Mouse (Mus musculus) limb, embryonic 14.5 days (tissue): Measurements from ENCODE around the gene Slc1a2. TPM values are rescaled to one million over a fixed set of nuclear protein-coding genes. Genes with fewer than 3 reads are reported as not detected.
A peak's percentile ranks its signal among the peaks of the same experiment; 100 is the strongest.

Source experiments
- ATAC-seq: fragments of 200-750 bp; cut with Nextera tagmentation; 2 replicates; pipeline ENCODE4 v1.8.0; 2017; ENCODE audit warnings: low read depth, moderate number of reproducible peaks, moderate TSS enrichment; ENCODE audit not compliant: low FRiP score
- DNase-seq: peaks from one replicate; pipeline ENCODE4 v3.0.0-alpha.2; 2015; ENCODE audit warnings: low spot score
- H3K27ac ChIP-seq: fragments of 300-500 bp; sonication (generic); replicated peaks from 2 replicates; pipeline ENCODE4 v1.5.1; 2014; ENCODE audit warnings: low read depth, mild to moderate bottlenecking, low read length, moderate library complexity, mixed read lengths
- H3K27me3 ChIP-seq: fragments of 300-500 bp; sonication (generic); 2 replicates; pipeline ENCODE4 v1.6.1; 2014; ENCODE audit warnings: low read length, mixed read lengths; ENCODE audit not compliant: control insufficient read depth, insufficient read depth
- H3K36me3 ChIP-seq: fragments of 300-500 bp; sonication (generic); 2 replicates; pipeline ENCODE4 v1.6.1; 2014; ENCODE audit warnings: mild to moderate bottlenecking, low read length, moderate library complexity, mixed read lengths; ENCODE audit not compliant: control insufficient read depth, insufficient read depth
- H3K4me1 ChIP-seq: fragments of 300-500 bp; sonication (generic); 2 replicates; pipeline ENCODE4 v1.6.1; 2014; ENCODE audit warnings: antibody characterized with exemption, low read length, mixed read lengths; ENCODE audit not compliant: control insufficient read depth, insufficient read depth
- H3K4me2 ChIP-seq: fragments of 300-500 bp; sonication (generic); replicated peaks from 2 replicates; pipeline ENCODE4 v1.6.1; 2014; ENCODE audit warnings: low read depth, mild to moderate bottlenecking, low read length, moderate library complexity; ENCODE audit not compliant: severe bottlenecking
- H3K4me3 ChIP-seq: fragments of 300-500 bp; sonication (generic); replicated peaks from 2 replicates; pipeline ENCODE4 v1.5.1; 2014; ENCODE audit warnings: low read length
- H3K9ac ChIP-seq: fragments of 300-500 bp; sonication (generic); 2 replicates; pipeline ENCODE4 v1.6.1; 2014; ENCODE audit warnings: mild to moderate bottlenecking, low read depth, low read length, moderate library complexity; ENCODE audit not compliant: severe bottlenecking
- H3K9me3 ChIP-seq: fragments of 300-500 bp; sonication (generic); 2 replicates; pipeline ENCODE4 v1.6.1; 2016; ENCODE audit warnings: low read length; ENCODE audit not compliant: control insufficient read depth
- POLR2A ChIP-seq: fragments of 200-500 bp; IDR thresholded peaks from 2 replicates; pipeline ENCODE4 v1.8.0; 2012; ENCODE audit warnings: inconsistent platforms, mild to moderate bottlenecking, moderate library complexity, borderline replicate concordance; ENCODE audit not compliant: insufficient read depth, insufficient read length; ENCODE audit errors: extremely low read depth
- WGBS: fragments of 180-500 bp; shearing (Covaris S2); extraction: QIAGEN DNeasy Blood & Tissue Kit; methylation state at CpG from one replicate; pipeline ENCODE4 v1.1.7; 2014; 5-methylcytosine and 5-hydroxymethylcytosine counted together
- polyA plus RNA-seq, 2 experiments: library from polyadenylated mRNA; depleted of rRNA in 1 of 2; stranded (reverse) in 1 of 2; unstranded in 1 of 2; fragments of >200 nt; fragmentation: Nextera tagmentation in 1 of 2; extraction: Ambion mirVana in 1 of 2; gene quantifications; 2 replicates each; pipeline versions ENCODE4 v1.2.1 to v1.2.3; 2012 to 2014

Slc1a2 gene
- polyA plus RNA-seq, 2 experiments = 0.89 to 1.6 TPM

DNA sequence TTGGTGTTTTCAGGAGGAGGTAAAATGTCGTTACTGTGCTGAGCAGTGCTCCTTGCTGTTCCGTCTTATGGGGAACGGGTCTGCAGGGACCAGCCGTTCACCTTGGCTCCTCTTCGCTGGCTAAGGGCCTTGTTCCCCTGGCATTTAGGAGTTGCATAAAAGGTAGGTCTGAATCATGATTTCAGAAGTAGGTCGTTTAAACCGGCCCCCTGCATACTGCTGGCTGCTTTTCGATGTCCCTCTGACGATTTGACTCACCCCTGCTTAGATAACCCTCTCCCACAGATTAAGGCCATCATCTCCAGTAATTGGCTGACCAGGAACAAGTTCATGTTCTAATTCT lies 27.6 kb downstream of the Slc1a2 start:
- Histone ChIP-seq H3K9ac (no peak overlapping the region), H3K27ac (no peak overlapping the region), H3K9me3 (no peaks in the 10 kb centered on the region), H3K4me3 (no peak overlapping the region), H3K27me3 (no peaks in the 10 kb centered on the region), H3K4me2 (no peak overlapping the region), H3K36me3 (no peaks in the 10 kb centered on the region), H3K4me1 (peaks cover 5% of the 10 kb centered on the region; the same call in 1 of the 2 replicates)
- DNase-seq = no peak
- 61% methylated on average over 9 of the region's 9 CpGs for WGBS
- ATAC-seq = no peak
- TF ChIP-seq POLR2A = no peak

DNA sequence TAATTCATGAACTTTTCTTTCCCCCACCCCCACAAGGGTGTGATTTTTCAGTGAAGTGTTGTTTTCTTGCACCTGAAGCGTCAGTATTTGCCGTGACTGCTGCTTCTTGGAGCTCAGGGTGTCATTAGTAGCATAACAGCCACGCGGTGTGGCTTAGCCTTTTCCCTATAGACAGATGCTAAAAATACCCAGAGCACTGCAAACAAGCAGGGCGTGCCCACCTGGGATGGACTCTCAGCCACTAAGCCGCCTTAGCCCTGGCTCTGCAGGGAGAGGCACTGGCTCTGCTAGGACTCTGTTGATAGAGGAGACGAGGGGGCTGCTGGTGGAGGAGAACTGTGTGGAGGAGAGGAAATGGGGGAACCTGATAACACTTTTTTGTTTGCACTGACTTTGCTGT lies 35.1 kb downstream of the Slc1a2 start:
- no peak overlapping the region for H3K27ac ChIP-seq
- no peak overlapping the region for H3K9ac ChIP-seq
- H3K27me3 ChIP-seq = no peaks in the 10 kb centered on the region
- no peaks in the 10 kb centered on the region for H3K36me3 ChIP-seq
- H3K4me1 ChIP-seq = peaks cover 9% of the 10 kb centered on the region; the same call in 1 of the 2 replicates
- H3K9me3 ChIP-seq = no peaks in the 10 kb centered on the region
- DNase-seq (no peak), ATAC-seq (no peak)
- H3K4me3 ChIP-seq = no peak overlapping the region
- WGBS = 55% methylated on average over 7 of the region's 7 CpGs
- no peak for TF ChIP-seq POLR2A
- no peak overlapping the region for H3K4me2 ChIP-seq

DNA sequence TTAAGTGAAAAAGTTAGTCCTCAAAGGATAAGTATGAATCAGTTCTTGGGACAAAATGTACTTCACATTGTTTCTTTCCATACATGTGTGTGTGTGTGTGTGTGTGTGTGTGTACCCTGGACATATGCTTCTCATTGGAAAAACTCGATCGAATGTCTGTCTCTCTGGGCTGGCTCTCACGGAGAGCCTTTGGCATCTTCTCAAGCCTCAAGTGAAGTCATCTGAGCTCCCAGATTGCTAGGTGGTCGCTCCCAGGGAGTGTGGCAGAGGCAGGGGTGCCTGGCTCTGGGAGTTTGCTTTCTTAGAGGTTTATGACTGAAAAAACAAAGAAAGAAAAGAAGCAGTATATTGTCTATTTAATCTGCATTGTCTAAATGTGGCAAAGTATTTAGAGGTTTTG lies 36.3 kb downstream of the Slc1a2 start:
- H3K9me3 ChIP-seq = no peaks in the 10 kb centered on the region
- TF ChIP-seq POLR2A = no peak
- H3K27ac ChIP-seq = no peak overlapping the region
- no peak overlapping the region for H3K4me3 ChIP-seq
- no peaks in the 10 kb centered on the region for H3K27me3 ChIP-seq
- peaks cover 9% of the 10 kb centered on the region; the same call in 1 of the 2 replicates for H3K4me1 ChIP-seq
- no peak for ATAC-seq
- no peak overlapping the region for H3K9ac ChIP-seq
- DNase-seq = peak; percentile 15
- no peak overlapping the region for H3K4me2 ChIP-seq
- WGBS = 38% methylated on average over 4 of the region's 4 CpGs
- no peaks in the 10 kb centered on the region for H3K36me3 ChIP-seq

DNA sequence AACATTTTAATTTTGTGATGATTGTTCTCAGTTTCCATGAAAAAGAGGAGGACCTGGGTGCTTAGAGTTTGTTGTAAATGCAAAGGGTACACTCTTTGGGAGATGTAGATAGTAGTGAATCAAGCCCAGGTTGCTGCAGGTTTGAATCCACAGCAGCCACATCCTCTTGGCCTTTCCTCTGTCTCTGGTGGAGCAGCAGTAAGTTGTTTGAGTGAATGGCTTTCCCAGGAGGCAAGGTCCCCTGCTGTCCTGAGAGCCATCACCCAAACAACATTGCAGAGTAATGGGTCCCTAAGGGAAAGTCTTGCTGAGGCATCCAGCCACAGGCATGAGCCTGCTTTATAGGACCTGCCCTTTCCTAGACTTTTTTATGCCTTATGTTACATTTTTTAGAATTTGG lies 37.1 kb downstream of the Slc1a2 start:
- Histone ChIP-seq H3K27me3 (no peaks in the 10 kb centered on the region), H3K9me3 (no peaks in the 10 kb centered on the region), H3K27ac (no peak overlapping the region), H3K4me2 (no peak overlapping the region), H3K9ac (no peak overlapping the region), H3K4me1 (peaks cover 9% of the 10 kb centered on the region; the same call in 1 of the 2 replicates), H3K4me3 (no peak overlapping the region), H3K36me3 (no peaks in the 10 kb centered on the region)
- ATAC-seq (no peak), DNase-seq (no peak)
- no peak for TF ChIP-seq POLR2A

DNA sequence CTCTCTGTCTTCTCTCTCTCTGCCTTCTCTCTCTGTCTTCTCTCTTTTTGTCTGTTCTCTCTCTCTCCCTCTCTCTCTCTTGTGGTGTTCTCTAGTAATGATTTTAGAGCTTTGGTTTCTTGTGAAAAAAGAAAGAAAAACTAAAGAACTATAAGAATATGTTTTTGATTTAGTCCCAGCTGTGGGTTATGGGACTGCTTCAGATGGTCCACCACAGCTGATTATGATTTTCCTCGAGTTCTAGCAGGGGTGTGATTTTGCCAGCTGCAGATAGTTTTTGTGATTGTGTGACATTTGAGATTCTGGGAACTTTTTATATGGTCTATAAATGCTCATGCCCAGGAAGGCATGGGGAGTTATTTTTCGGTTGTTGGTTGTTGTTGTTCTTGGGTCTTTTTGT lies 39.3 kb downstream of the Slc1a2 start:
- no peak for TF ChIP-seq POLR2A
- H3K9me3 ChIP-seq = no peaks in the 10 kb centered on the region
- ATAC-seq (no peak), DNase-seq (peak; percentile 17)
- WGBS = 26% methylated on average over 2 of the region's 2 CpGs
- H3K4me1 ChIP-seq = peaks cover 9% of the 10 kb centered on the region; the same call in 1 of the 2 replicates
- H3K9ac ChIP-seq = no peak overlapping the region
- H3K36me3 ChIP-seq = no peaks in the 10 kb centered on the region
- H3K27ac ChIP-seq = no peak overlapping the region
- H3K4me2 ChIP-seq = no peak overlapping the region
- H3K27me3 ChIP-seq = no peaks in the 10 kb centered on the region; the same call in 1 of the 2 replicates
- no peak overlapping the region for H3K4me3 ChIP-seq

DNA sequence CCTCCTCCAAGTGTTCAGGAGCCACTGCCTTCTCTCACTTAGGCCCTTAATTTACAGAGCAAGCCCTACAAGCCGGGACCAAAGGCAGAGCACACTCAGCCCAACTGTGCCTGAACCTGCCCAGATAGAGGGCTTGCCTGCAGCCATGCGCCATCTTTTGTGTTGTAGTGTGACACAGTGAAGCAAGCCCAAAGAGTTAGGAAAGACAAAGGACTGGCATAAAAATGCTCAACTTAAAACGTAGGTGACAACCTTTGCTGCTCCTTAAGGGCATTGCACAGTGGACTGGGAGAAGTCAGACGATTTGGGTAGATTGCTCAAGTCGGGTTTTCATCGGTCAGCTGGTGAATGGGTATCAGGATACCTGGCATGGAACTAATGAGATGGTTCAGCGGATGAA lies 41.5 kb downstream of the Slc1a2 start:
- no peak overlapping the region for H3K9ac ChIP-seq
- no peak for TF ChIP-seq POLR2A
- H3K36me3 ChIP-seq = no peaks in the 10 kb centered on the region
- no peaks in the 10 kb centered on the region for H3K9me3 ChIP-seq
- no peak overlapping the region for H3K4me2 ChIP-seq
- DNase-seq = no peak
- no peaks in the 10 kb centered on the region; the same call in 1 of the 2 replicates for H3K27me3 ChIP-seq
- H3K27ac ChIP-seq = no peak overlapping the region
- no peaks in the 10 kb centered on the region for H3K4me1 ChIP-seq
- 91% methylated on average over 7 of the region's 7 CpGs for WGBS
- ATAC-seq = no peak
- no peak overlapping the region for H3K4me3 ChIP-seq
